Comparison of ENCODE assay signal across 21 mouse cellular contexts in the genomic region with DNA sequence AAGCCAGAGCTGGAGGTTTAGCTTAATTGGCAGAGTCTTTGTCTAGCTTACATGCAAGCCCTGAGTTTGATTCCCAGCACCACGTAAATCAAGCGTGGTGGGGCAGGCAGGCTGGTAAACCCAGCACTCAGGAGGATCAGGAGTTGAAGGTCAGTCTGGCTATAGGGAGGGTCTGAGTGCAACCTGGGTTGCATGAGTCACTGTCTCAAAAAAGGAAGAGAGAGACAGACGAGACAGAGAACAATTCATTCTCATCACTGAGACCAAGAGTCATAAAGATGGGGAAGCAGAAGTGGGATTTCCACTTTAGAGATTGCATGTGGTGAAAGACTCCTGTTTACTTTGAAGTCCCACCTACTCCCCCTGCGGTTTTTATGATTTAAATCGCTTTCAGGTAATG. TPM values are rescaled to one million over a fixed set of nuclear protein-coding genes. Genes with fewer than 3 reads are reported as not detected.
A peak's percentile ranks its signal among the peaks of the same experiment; 100 is the strongest.
DNase-seq lines count a peak whose midpoint lies in the region; ATAC-seq and TF ChIP-seq lines count a peak whose summit lies in the region.
"Had no signal": no experiment of that assay in that cellular context is flagged by ENCODE, and none has a peak within 500 bp of the region (broad histone marks: within the 10 kb centered on the region; RNA-seq: fewer than 3 reads in every experiment).

No protein-coding gene starts in this region.

- H3K9ac ChIP-seq in midbrain, embryonic 13.5 days (replicated peaks) = no peak overlapping the region
- H3K9ac ChIP-seq: hindbrain, embryonic 12.5 days; lung, embryonic 14.5 days; neural tube, embryonic 13.5 days; stomach, embryonic 15.5 days had no signal

- H3K27me3 ChIP-seq in midbrain, embryonic 13.5 days = no peaks in the 10 kb centered on the region
- H3K27me3 ChIP-seq in cerebellum, adult 2 months (ENCODE audit: control insufficient read depth, insufficient read depth, low read length) = no peaks in the 10 kb centered on the region
- H3K27me3 ChIP-seq: hindbrain, embryonic 12.5 days; neural tube, embryonic 13.5 days; stomach, embryonic 15.5 days had no signal

- no peak overlapping the region for H3K27ac ChIP-seq in midbrain, embryonic 13.5 days
- no peak overlapping the region for H3K27ac ChIP-seq in cerebellum, adult 2 months (ENCODE audit: insufficient read depth, low read length)
- H3K27ac ChIP-seq: hindbrain, embryonic 12.5 days; limb, embryonic 10.5 days; neural tube, embryonic 13.5 days; stomach, embryonic 15.5 days had no signal

- no peak for TF ChIP-seq POLR2A in cerebellum, adult 2 months (IDR thresholded peaks at IDR 0.05; ENCODE audit: borderline replicate concordance, insufficient read depth, low read length)

- 85% methylated on average over 5 of the region's 5 CpGs for WGBS in midbrain, embryonic 13.5 days
- WGBS in cerebellum, adult 2 months = 85% methylated on average over 5 of the region's 5 CpGs

- peak; percentile 19 for ATAC-seq in activated CD4-positive, CD25-positive, alpha-beta regulatory T cell, adult 4 months
- peak; percentile 85 for ATAC-seq in megakaryocyte progenitor cell, adult 5-6 weeks (replicated peaks; ENCODE audit: poor library complexity)
- ATAC-seq in midbrain, embryonic 13.5 days = no peak
- ATAC-seq: forebrain, embryonic 16.5 days had no signal

- no peak for TF ChIP-seq CTCF in cerebellum, adult 2 months (IDR thresholded peaks at IDR 0.05; ENCODE audit: borderline replicate concordance, insufficient read depth, low read depth, low read length)

- H3K4me1 ChIP-seq in midbrain, embryonic 13.5 days (replicated peaks) = no peaks in the 10 kb centered on the region
- no peaks in the 10 kb centered on the region for H3K4me1 ChIP-seq in cerebellum, adult 2 months (ENCODE audit: control insufficient read depth, insufficient read depth, low read length)
- H3K4me1 ChIP-seq: hindbrain, embryonic 12.5 days; neural tube, embryonic 13.5 days; stomach, embryonic 15.5 days had no signal

- no peak overlapping the region for H3K4me3 ChIP-seq in midbrain, embryonic 13.5 days (replicated peaks)
- H3K4me3 ChIP-seq in cerebellum, adult 2 months (replicated peaks; ENCODE audit: insufficient read depth, low read depth, low read length) = no peak overlapping the region
- H3K4me3 ChIP-seq: hindbrain, embryonic 12.5 days; limb, embryonic 10.5 days; neural tube, embryonic 13.5 days; stomach, embryonic 15.5 days had no signal

- H3K4me2 ChIP-seq in midbrain, embryonic 13.5 days (replicated peaks) = no peak overlapping the region
- H3K4me2 ChIP-seq: heart, embryonic 11.5 days; hindbrain, embryonic 12.5 days; liver, embryonic 11.5 days; lung, embryonic 14.5 days; neural tube, embryonic 13.5 days; stomach, embryonic 15.5 days had no signal

- H3K36me3 ChIP-seq in midbrain, embryonic 13.5 days = no peaks in the 10 kb centered on the region
- H3K36me3 ChIP-seq: hindbrain, embryonic 12.5 days; limb, embryonic 10.5 days; neural tube, embryonic 13.5 days; stomach, embryonic 15.5 days had no signal

- DNase-seq in heart, adult 11 months = peak; percentile 84
- no peak for DNase-seq in heart, postnatal 36 days
- DNase-seq in 3T3-L1 (ENCODE audit: low read depth, low spot score) = peak; percentile 31
- no peak for DNase-seq in cerebellum, adult 18-20 months
- no peak for DNase-seq in cerebellum, adult 2 months
- DNase-seq: cerebellum, adult 9-11 months; heart, postnatal 10 days; kidney, adult 2 months; kidney, postnatal 10 days; lung, embryonic 14.5 days; thymus, adult 2 months had no signal

- no peaks in the 10 kb centered on the region for H3K9me3 ChIP-seq in midbrain, embryonic 13.5 days
- H3K9me3 ChIP-seq: hindbrain, embryonic 12.5 days; limb, embryonic 10.5 days; neural tube, embryonic 13.5 days; stomach, embryonic 15.5 days had no signal

- intact Hi-C loops in heart, postnatal 36 days (cut with DNase I) = no loop called here

RNA-seq across cellular contexts. Expression of gene Havcr2, which starts 6.6 kb away (rescaled TPM):
- under 1 TPM; 0.28 to 0.57 TPM for total RNA-seq in heart, postnatal 36 days (2021)
- polyA plus RNA-seq in activated CD4-positive, CD25-positive, alpha-beta regulatory T cell, adult 4 months (2017; shearing (Covaris generic)) = 1 to 10 TPM; 5.5 to 8.1 TPM
- total RNA-seq in megakaryocyte progenitor cell, adult 5-6 weeks (2015) = 0.07 and 0.27 TPM in 2 replicates
- total RNA-seq in megakaryocyte progenitor cell, adult 5-6 weeks (2017) = 0.54 and 0.92 TPM in 2 replicates
- 0.08 and 0.11 TPM in 2 replicates for polyA plus RNA-seq in midbrain, embryonic 13.5 days (2015; fragmentation: Nextera tagmentation; extraction: Ambion mirVana)
- 0.35 and 0.70 TPM in 2 replicates for polyA plus RNA-seq in cerebellum, adult 2 months (2012; rRNA removed)

RNA-seq across cellular contexts. Expression of gene Med7, which starts 24.6 kb away (rescaled TPM):
- 10 to 100 TPM; 14.7 to 15.4 TPM for total RNA-seq in heart, postnatal 36 days (2021)
- 10 to 100 TPM; 41.5 to 42.1 TPM for polyA plus RNA-seq in activated CD4-positive, CD25-positive, alpha-beta regulatory T cell, adult 4 months (2017; shearing (Covaris generic))
- 63.6 and 72.4 TPM in 2 replicates for total RNA-seq in megakaryocyte progenitor cell, adult 5-6 weeks (2015)
- total RNA-seq in megakaryocyte progenitor cell, adult 5-6 weeks (2017) = 16.2 and 27.1 TPM in 2 replicates
- polyA plus RNA-seq in midbrain, embryonic 13.5 days (2015; fragmentation: Nextera tagmentation; extraction: Ambion mirVana) = 81.3 and 83.7 TPM in 2 replicates
- 37.6 and 39.4 TPM in 2 replicates for polyA plus RNA-seq in cerebellum, adult 2 months (2012; rRNA removed)

Comparison
In these comparisons a context has a peak if more than half of its experiments do, and no peak if none do; other contexts are left out.
1. DNase-seq: peak in heart, adult 11 months (single experiment) and 3T3-L1 (single experiment); none in heart, postnatal 36 days (0 of 2), cerebellum, adult 18-20 months (0 of 2) and cerebellum, adult 2 months (0 of 2).